Mouse (Mus musculus): Measurements from ENCODE around the gene Dlk1. TPM values are rescaled to one million over a fixed set of nuclear protein-coding genes. Genes with fewer than 3 reads are reported as not detected.

The Dlk1 gene
- polyA plus RNA-seq, 1 experiment from 2014 or later: 744 TPM

DNA sequence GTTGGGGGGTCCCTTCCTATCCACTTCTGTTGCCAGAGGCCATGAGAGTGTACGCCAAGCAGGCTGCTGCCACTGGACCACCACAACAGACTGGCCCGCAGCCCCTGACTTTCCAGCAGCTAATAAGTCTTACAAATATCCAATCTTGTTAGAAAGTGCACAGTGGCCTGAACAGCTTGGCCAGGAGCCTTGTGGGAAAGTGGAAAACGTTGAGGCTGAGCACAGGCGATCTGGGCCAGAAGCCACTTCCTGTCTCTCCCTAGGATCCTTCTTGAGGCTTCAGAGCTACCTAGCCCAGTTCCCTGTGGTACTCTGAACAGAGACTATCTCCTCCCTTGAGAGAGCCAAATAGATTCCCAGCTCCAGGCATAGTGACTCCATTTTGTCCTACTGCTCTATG, 39.3 kb upstream of the Dlk1 start:
- no peak for ATAC-seq (replicated peaks; ENCODE audit: low FRiP score)
- Histone ChIP-seq H3K4me3 (ENCODE audit: low read depth, low read length) (no peak overlapping the region), H3K9ac (ENCODE audit: low read depth, low read length) (no peak overlapping the region), H3K9me3 (ENCODE audit: control insufficient read depth, low read length) (no peaks in the 10 kb centered on the region), H3K4me2 (no peak overlapping the region), H3K27ac (ENCODE audit: low read depth, low read length) (no peak overlapping the region), H3K36me3 (ENCODE audit: control insufficient read depth, insufficient read depth, low read length) (no peaks in the 10 kb centered on the region), H3K4me1 (replicated peaks; ENCODE audit: control insufficient read depth, insufficient read depth, low read length) (peaks cover 21% of the 10 kb centered on the region), H3K27me3 (replicated peaks; ENCODE audit: control insufficient read depth, insufficient read depth, low read length) (no peaks in the 10 kb centered on the region)
- DNase-seq (ENCODE audit: low spot score): no peak
- 57% methylated on average over 4 of the region's 4 CpGs for WGBS

GRCm38 (mm10) chr12:109416681-109417080, 35.9 kb upstream of the Dlk1 start:
- H3K9me3 ChIP-seq (ENCODE audit: control insufficient read depth, low read length): no peaks in the 10 kb centered on the region
- peak overlapping the region; percentile 84 for H3K27ac ChIP-seq (ENCODE audit: low read depth, low read length)
- peaks cover 27% of the 10 kb centered on the region for H3K4me1 ChIP-seq (replicated peaks; ENCODE audit: control insufficient read depth, insufficient read depth, low read length)
- no peaks in the 10 kb centered on the region for H3K27me3 ChIP-seq (replicated peaks; ENCODE audit: control insufficient read depth, insufficient read depth, low read length)
- ATAC-seq (replicated peaks; ENCODE audit: low FRiP score) (no peak), DNase-seq (ENCODE audit: low spot score) (no peak)
- H3K36me3 ChIP-seq (ENCODE audit: control insufficient read depth, insufficient read depth, low read length): no peaks in the 10 kb centered on the region
- H3K9ac ChIP-seq (ENCODE audit: low read depth, low read length): no peak overlapping the region
- 69% methylated on average over 5 of the region's 5 CpGs for WGBS
- H3K4me2 ChIP-seq: no peak overlapping the region
- no peak overlapping the region for H3K4me3 ChIP-seq (ENCODE audit: low read depth, low read length)

GRCm38 (mm10) chr12:109417476-109418201, 35.0 kb upstream of the Dlk1 start:
- peaks cover 23% of the 10 kb centered on the region for H3K4me1 ChIP-seq (replicated peaks; ENCODE audit: control insufficient read depth, insufficient read depth, low read length)
- ATAC-seq (replicated peaks; ENCODE audit: low FRiP score) (peak; percentile 50), DNase-seq (ENCODE audit: low spot score) (peak; percentile 68)
- H3K4me2 ChIP-seq: no peak overlapping the region
- H3K9ac ChIP-seq (ENCODE audit: low read depth, low read length): no peak overlapping the region
- no peaks in the 10 kb centered on the region for H3K36me3 ChIP-seq (ENCODE audit: control insufficient read depth, insufficient read depth, low read length)
- no peak overlapping the region for H3K4me3 ChIP-seq (ENCODE audit: low read depth, low read length)
- no peaks in the 10 kb centered on the region for H3K9me3 ChIP-seq (ENCODE audit: control insufficient read depth, low read length)
- H3K27ac ChIP-seq (ENCODE audit: low read depth, low read length): peak overlapping the region; percentile 84
- 48% methylated on average over 14 of the region's 14 CpGs for WGBS
- no peaks in the 10 kb centered on the region for H3K27me3 ChIP-seq (replicated peaks; ENCODE audit: control insufficient read depth, insufficient read depth, low read length)

DNA sequence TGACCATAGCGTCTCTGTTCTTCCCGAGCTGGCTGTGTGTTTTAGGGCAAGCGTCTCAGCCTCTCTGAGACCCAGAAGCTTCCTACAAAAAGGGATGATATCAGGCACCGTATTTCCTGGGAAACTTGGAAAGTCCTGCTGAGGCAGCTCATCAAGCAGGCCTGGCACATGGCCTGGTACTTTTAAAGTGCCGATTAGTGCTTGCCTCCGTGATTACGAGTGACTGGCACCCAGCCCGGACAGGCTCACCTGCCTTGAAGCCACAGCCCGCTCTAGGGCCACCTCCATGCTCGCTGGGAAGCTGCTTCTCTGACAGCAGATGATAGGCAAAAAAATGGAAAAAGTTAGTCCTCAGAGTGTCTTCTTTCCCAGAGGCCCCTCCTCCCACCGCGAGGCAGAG, 32.6 kb upstream of the Dlk1 start:
- H3K4me2 ChIP-seq: no peak overlapping the region
- H3K9ac ChIP-seq (ENCODE audit: low read depth, low read length): no peak overlapping the region
- no peaks in the 10 kb centered on the region for H3K36me3 ChIP-seq (ENCODE audit: control insufficient read depth, insufficient read depth, low read length)
- H3K9me3 ChIP-seq (ENCODE audit: control insufficient read depth, low read length): no peaks in the 10 kb centered on the region
- H3K4me3 ChIP-seq (ENCODE audit: low read depth, low read length): no peak overlapping the region
- DNase-seq (ENCODE audit: low spot score) (no peak), ATAC-seq (replicated peaks; ENCODE audit: low FRiP score) (no peak)
- 69% methylated on average over 12 of the region's 12 CpGs for WGBS
- H3K27me3 ChIP-seq (replicated peaks; ENCODE audit: control insufficient read depth, insufficient read depth, low read length): no peaks in the 10 kb centered on the region
- peak overlapping the region; percentile 59; the same call in 1 of the 2 replicates for H3K27ac ChIP-seq (ENCODE audit: low read depth, low read length)
- H3K4me1 ChIP-seq (replicated peaks; ENCODE audit: control insufficient read depth, insufficient read depth, low read length): peaks cover 27% of the 10 kb centered on the region

GRCm38 (mm10) chr12:109423163-109423562, 29.5 kb upstream of the Dlk1 start:
- peaks cover 18% of the 10 kb centered on the region for H3K4me1 ChIP-seq (replicated peaks; ENCODE audit: control insufficient read depth, insufficient read depth, low read length)
- no peak for DNase-seq (ENCODE audit: low spot score)
- no peak for ATAC-seq (replicated peaks; ENCODE audit: low FRiP score)
- H3K27ac ChIP-seq (ENCODE audit: low read depth, low read length): no peak overlapping the region
- no peak overlapping the region for H3K4me2 ChIP-seq
- H3K4me3 ChIP-seq (ENCODE audit: low read depth, low read length): no peak overlapping the region
- WGBS: 31% methylated on average over 2 of the region's 2 CpGs
- H3K9ac ChIP-seq (ENCODE audit: low read depth, low read length): 0 out of 2 replicates have a peak overlapping the region, but pooled peaks have one; percentile 9
- H3K9me3 ChIP-seq (ENCODE audit: control insufficient read depth, low read length): no peaks in the 10 kb centered on the region
- no peaks in the 10 kb centered on the region for H3K36me3 ChIP-seq (ENCODE audit: control insufficient read depth, insufficient read depth, low read length)
- H3K27me3 ChIP-seq (replicated peaks; ENCODE audit: control insufficient read depth, insufficient read depth, low read length): peaks cover 10% of the 10 kb centered on the region

GRCm38 (mm10) chr12:109423716-109424429, 28.8 kb upstream of the Dlk1 start:
- Histone ChIP-seq H3K4me1 (replicated peaks; ENCODE audit: control insufficient read depth, insufficient read depth, low read length) (peaks cover 16% of the 10 kb centered on the region), H3K27me3 (replicated peaks; ENCODE audit: control insufficient read depth, insufficient read depth, low read length) (peaks cover 10% of the 10 kb centered on the region), H3K9ac (ENCODE audit: low read depth, low read length) (no peak overlapping the region), H3K27ac (ENCODE audit: low read depth, low read length) (no peak overlapping the region), H3K4me3 (ENCODE audit: low read depth, low read length) (no peak overlapping the region), H3K9me3 (ENCODE audit: control insufficient read depth, low read length) (no peaks in the 10 kb centered on the region), H3K36me3 (ENCODE audit: control insufficient read depth, insufficient read depth, low read length) (no peaks in the 10 kb centered on the region), H3K4me2 (no peak overlapping the region)
- no peak for ATAC-seq (replicated peaks; ENCODE audit: low FRiP score)
- no peak for DNase-seq (ENCODE audit: low spot score)
- 58% methylated on average over 4 of the region's 4 CpGs for WGBS

DNA sequence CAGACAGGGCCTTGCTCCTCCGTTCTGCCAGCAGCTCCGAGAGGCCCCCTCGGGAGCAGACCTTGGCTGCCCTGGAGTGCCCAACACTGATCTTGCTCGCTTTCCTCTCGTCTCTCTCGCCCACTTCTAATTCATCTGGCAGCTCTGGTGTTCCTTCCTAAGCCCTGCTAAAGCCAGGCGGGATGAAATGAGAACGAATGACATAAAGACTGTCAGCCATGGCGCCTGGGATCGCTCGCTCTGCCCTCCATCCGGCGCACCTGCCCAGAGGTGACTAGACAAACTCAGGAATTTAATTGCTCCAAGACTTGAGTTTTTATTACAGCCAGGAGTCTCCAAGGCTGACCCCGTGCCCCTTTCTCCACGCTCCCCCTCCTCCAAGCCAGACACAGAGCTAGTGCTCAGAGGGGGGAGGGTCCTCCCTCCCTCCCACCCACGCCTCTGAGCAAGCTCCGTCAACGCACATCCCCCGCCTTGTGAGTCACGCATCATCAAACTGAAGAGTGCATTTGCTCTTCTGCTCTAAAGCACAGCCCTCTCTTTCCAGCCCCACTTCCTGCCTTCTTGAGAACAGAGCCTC, 27.8 kb upstream of the Dlk1 start:
- ATAC-seq (replicated peaks; ENCODE audit: low FRiP score) (no peak), DNase-seq (ENCODE audit: low spot score) (no peak)
- WGBS: 25% methylated on average over 20 of the region's 20 CpGs
- H3K4me3 ChIP-seq (ENCODE audit: low read depth, low read length): no peak overlapping the region
- peak overlapping the region; percentile 15; the same call in 1 of the 2 replicates for H3K27ac ChIP-seq (ENCODE audit: low read depth, low read length)
- no peak overlapping the region for H3K9ac ChIP-seq (ENCODE audit: low read depth, low read length)
- 0 out of 2 replicates have a peak overlapping the region, but pooled peaks have one; percentile 4 for H3K4me2 ChIP-seq
- peaks cover 16% of the 10 kb centered on the region for H3K4me1 ChIP-seq (replicated peaks; ENCODE audit: control insufficient read depth, insufficient read depth, low read length)
- peaks cover 10% of the 10 kb centered on the region for H3K27me3 ChIP-seq (replicated peaks; ENCODE audit: control insufficient read depth, insufficient read depth, low read length)
- no peaks in the 10 kb centered on the region for H3K9me3 ChIP-seq (ENCODE audit: control insufficient read depth, low read length)
- H3K36me3 ChIP-seq (ENCODE audit: control insufficient read depth, insufficient read depth, low read length): no peaks in the 10 kb centered on the region

DNA sequence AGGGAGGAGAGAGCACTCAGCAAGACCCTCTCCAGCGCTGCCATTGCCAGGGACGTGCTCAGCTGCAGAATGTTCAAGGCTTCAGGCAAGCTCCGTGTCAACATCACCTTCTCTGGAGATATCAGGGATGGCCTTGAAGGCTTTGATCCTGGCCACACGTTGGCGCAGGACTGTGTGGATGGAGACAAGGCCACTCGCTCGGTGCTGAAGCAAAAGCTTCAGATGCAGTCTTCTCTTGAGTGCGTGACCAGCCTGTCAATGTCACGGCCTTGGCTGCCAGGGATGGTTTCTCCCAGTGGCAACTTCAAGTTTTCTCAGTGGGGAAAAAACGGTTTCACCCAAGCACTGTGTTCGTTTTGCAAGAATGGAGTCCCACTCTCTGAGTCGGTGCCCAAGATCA, 26.6 kb upstream of the Dlk1 start:
- Histone ChIP-seq H3K9ac (ENCODE audit: low read depth, low read length) (no peak overlapping the region), H3K27me3 (replicated peaks; ENCODE audit: control insufficient read depth, insufficient read depth, low read length) (peaks cover 10% of the 10 kb centered on the region), H3K4me1 (replicated peaks; ENCODE audit: control insufficient read depth, insufficient read depth, low read length) (peaks cover 11% of the 10 kb centered on the region), H3K27ac (ENCODE audit: low read depth, low read length) (no peak overlapping the region), H3K4me3 (ENCODE audit: low read depth, low read length) (no peak overlapping the region), H3K36me3 (ENCODE audit: control insufficient read depth, insufficient read depth, low read length) (no peaks in the 10 kb centered on the region), H3K4me2 (no peak overlapping the region), H3K9me3 (ENCODE audit: control insufficient read depth, low read length) (no peaks in the 10 kb centered on the region)
- DNase-seq (ENCODE audit: low spot score) (no peak), ATAC-seq (replicated peaks; ENCODE audit: low FRiP score) (no peak)
- 73% methylated on average over 12 of the region's 12 CpGs for WGBS

Measured in liver, embryonic 11.5 days (tissue).